Mouse (Mus musculus): ENCODE results near the gene Ube2q1.
A peak's percentile ranks its signal among the peaks of the same experiment; 100 is the strongest.

Ube2q1 gene

DNA sequence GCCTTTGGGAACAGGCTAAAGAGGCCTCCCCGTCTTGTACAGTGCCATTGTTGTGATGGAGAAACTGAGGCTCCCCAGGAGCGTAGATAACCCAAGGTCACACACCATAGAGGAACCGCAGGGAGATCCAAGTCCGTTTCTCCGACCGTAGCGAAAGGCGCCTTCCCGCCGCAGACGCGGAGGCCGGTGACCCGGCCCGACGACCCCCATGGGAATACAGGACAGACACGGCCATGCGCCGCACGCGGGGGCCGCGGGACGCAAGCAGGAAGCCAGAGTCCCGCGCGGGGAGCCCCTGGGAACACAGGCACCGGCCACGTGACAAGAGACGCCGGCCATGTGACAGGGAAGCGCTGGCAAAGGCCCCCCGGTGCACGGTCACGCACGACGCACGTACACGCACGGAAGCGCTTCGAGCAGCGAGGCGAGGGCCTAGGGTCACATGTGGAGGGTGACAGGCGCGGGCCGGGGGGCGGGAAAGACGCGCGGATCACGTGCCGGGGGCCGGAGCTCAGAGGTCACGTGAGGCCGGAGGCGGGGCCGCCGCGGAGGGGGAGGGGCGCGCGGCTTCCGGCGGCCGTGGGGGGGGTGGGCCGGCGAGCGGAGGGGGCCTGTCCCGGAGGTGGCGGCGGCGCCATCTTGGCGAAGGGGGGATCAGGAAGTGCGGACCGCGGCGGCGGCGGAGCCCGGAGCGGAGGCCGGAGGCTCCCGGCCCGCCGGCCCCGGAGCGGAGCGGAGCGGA is at the start of gene Ube2q1:
Ube2q1 (plus strand) TSS at position 649 of the 742 bp plus-strand sequence.
- DNase-seq = peak; percentile 94

GRCm38 (mm10) chr3:89727028-89727427 is 46.4 kb upstream of the Ube2q1 start:
- DNase-seq = peak; percentile 60

DNA sequence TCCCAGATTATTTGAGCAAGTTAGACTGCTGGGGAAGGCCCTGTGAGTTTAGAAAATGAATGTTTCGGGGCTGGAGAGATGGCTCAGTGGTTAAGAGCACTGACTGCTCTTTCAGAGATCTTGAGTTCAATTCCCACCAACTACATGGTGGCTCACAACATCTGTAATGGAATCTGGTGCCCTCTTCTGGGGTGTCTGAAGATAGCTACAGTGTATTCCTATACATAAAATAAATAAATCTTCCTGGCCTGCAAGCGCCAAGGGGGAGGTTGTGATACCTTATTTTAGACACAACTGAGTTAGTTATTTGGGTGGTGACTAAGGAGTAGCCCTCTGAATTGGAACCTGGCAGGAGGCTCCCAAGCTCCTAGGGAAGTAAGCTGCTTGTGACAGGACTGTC is 44.6 kb upstream of the Ube2q1 start:
- no peak for DNase-seq

- DNase-seq = peak; percentile 79
Measured at GRCm38 (mm10) chr3:89730350-89731331, 42.8 kb upstream of the Ube2q1 start.

DNA sequence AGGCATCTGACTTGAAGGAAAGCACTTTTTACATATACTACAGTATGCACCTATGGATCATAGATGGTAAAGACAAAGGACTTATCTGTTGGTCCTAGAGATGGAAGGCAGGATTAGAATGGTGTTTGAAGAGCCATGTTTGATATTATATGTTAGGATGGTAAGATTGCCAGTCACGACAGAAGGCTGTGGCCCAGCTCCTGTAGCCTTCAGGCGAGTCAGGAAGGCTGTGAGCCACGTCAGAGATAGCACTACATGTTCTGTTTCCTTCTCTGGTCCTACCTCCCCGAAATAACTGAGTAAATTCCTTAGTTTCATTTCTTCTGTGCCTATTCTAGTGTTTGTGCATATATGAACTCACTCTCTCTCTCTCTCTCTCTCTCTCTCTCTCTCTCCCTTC is 41.3 kb upstream of the Ube2q1 start:
- no peak for DNase-seq

GRCm38 (mm10) chr3:89738509-89738908 is 34.9 kb upstream of the Ube2q1 start:
- DNase-seq = no peak

- DNase-seq = no peak
Measured at GRCm38 (mm10) chr3:89752307-89752706, 21.1 kb upstream of the Ube2q1 start.

- DNase-seq = no peak
Measured at GRCm38 (mm10) chr3:89755283-89755682, 18.1 kb upstream of the Ube2q1 start.

DNA sequence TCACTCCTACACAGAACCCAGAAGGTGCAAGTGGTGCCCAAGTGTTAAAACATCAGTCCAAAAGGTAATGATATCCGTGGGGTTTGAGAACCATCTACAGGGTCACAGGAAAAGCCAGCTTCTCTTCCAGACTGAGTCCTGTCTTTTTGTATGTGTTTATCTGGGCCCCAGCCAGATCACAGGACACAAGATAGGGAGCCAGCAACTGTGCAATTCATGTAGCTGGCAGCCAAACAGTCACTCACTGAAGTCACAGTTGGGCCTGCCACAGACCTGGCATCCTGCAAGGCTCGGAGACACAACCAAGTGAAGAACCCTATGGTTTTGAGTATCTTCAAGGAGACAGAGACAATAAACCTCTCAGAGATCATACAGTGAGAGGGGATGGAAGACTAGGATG is 15.6 kb upstream of the Ube2q1 start:
- DNase-seq = no peak

DNA sequence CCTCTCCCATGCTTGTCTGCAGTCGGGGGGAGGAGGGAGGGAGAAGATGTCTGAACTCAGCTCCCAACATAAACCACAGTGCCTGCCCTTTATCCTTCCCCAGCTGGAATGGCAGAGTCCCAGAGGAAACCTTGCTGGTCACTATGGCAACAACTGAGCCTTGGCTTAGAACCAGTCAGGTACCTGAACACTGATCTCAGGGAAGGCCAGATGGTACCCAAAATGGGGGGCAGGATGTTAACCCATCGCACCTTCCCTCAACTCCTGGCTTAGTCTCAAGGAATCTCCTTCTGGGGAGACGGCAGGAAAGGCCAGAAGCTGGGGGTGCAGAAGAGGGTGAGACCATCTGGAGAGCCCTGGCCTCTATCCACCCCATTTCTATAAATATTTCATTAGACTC is 13.6 kb upstream of the Ube2q1 start:
- DNase-seq = no peak

DNA sequence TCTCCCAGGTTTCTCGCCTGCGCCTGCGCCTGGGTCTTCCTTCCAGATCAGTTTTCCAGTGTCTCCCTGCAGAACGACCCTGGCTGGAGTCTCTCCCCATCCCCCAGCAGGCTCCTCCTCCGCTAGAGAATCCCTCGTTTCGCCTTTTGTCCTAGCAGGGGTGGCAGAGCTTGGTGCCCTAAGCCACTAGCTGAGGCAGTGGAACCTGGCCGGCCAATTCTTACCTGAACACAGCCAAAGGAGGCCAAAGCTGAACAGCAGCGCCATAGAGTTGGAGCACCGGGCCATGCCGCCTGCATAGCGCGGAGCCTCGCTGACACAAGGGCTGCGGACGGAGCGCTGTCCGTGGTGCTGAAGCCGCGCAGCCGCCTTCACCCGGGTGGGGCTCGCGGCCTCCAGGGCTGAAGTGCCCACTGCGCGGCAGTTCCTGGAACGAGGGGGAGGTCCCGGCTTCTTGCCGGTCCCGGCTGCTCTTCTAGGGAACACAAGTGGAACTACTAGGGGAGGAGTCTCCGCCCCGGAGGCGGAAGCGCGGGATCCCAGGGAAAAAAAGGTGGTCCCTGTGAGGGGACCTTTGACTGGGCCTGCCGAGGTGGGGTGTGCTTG is 9.2 kb upstream of the Ube2q1 start, which contains the start of gene Chrnb2:
Chrnb2 (minus strand) TSS at position 514 of the 606 bp plus-strand sequence.
- DNase-seq = peak; percentile 91

DNA sequence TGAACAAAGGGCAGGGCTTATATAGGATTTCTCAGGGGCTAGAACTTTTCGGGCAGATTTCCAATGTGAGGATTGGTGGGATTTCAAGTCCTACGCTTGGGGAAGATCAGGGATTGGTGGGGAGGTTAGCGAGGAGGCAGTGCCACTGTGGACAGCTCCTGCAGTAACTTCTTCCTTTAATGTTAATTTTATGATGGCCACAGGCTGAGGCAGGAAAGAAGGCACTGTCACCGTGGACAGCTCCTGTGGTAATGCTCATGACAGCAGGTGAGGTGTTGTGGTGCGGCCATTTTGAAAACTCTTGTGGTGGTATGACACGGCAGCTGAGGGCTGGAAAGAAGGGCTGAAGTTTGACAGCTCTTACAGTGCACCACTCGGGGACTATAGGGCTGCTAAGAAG is 3.8 kb upstream of the Ube2q1 start:
- DNase-seq = no peak

DNA sequence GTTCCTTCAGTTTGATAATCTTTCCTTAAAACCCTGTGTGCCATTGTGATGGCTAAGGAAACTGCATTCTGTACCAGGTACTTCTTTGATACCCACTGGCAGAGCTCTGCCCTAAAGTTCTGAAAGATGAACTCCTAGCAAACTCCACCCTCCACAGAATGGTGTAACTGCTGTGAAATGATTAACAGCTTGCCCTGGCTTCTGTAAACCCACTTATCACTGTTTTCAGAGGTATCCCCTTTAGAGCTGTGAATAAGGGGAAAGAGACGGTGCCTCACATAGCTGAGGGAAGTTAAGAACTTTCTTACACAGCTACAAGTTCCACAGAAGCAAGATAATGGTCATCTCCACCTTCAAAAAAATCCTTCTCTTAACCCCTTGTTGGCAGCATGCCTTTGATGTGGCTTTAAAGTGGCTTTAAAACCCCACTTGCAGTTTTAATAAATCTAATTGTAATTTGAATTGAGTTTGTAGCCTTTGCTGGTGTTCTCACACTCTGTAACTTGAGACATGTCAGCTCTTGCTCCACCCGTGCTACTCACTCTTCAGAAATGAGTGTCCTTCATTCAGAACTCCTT is 2.9 kb upstream of the Ube2q1 start:
- no peak for DNase-seq

DNA sequence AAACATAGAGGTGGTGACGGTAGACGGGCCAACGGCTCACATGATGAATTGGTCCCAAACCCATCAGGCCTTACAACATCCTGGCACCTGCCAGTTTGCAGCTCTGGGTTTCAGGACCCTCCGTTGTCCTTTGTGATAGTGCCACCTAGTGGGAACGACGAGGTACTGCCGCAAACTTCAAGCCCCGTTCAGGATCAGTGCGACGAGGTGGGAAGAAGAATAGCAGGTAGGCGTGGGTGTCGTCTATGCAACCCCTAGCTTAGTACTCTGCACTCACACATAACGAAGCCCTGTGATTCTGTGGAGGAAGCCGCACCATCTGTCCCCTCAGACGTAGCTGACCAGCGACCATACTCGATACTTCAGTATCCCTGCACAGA is 838 bp upstream of the Ube2q1 start:
- peak; percentile 86 for DNase-seq

- DNase-seq = peak; percentile 35
Measured at GRCm38 (mm10) chr3:89773740-89774211, 360 bp downstream of the Ube2q1 start.

GRCm38 (mm10) chr3:89774236-89774960 is 982 bp downstream of the Ube2q1 start:
- DNase-seq = no peak

- no peak for DNase-seq
Measured at GRCm38 (mm10) chr3:89776001-89776400, 2.6 kb downstream of the Ube2q1 start.

- no peak for DNase-seq
Measured at GRCm38 (mm10) chr3:89780102-89780501, 6.7 kb downstream of the Ube2q1 start.

DNA sequence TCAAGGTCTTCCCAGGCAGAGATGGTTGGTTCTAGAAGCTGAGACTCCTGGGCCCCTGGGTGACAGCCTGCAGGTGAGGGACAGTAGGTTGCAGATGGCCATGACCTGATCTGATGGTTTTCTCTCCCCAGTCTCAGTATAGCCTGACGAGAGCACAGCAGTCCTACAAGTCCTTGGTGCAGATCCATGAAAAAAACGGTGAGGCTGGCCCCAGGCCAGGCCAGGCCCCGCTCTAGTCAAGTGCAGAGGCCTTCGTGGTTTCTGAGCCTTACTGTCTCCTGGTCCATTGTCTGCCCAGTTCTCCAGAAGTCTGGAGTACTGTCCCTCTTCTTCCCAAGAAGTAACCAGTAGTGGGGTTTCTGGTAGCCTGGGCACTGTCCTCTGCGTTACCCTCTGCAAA is 8.2 kb downstream of the Ube2q1 start:
- DNase-seq = no peak

GRCm38 (mm10) chr3:89784991-89785753 is 11.8 kb downstream of the Ube2q1 start:
- peak; percentile 74 for DNase-seq

GRCm38 (mm10) chr3:89786275-89786674 is 12.9 kb downstream of the Ube2q1 start:
- DNase-seq = no peak

Data from embryo, embryonic 11 days (tissue).